In the genomic region with DNA sequence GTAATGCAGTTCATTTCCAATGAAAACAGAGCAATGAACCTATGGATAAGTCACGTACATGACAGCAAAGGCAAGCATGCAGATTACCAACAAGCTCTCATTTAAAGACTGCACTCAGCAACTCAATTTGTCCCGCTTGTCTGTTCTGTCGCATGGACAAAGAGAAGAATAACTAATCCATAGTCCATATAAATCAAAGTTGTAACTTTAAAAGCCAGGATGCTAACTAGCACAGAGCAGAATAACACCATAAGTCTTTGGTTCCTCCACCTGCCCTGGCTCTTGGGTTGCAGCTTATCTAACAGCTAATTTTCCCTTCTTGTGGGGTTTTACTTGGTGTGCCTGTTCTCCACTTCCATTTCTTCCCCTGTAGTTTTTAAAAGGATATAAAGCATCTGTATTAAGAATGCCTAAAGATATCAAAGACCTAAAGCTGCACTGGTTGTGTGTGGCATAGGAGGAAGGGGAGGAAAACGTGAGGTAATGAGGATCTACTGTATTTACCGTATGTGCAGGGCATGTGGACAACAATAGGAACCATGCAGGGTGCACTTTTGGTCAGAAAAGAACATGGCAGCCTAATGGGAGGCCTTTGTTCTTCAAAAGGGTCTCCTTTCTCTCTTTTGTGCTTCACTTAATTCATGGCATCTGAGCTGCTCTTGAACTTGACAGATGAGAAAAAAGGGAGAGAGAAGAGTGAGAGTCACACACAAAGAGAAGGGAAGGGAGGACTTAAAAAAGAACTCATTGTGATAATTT, we compare ENCODE assay signal across 10 mouse cellular contexts. TPM values are rescaled to one million over a fixed set of nuclear protein-coding genes. Genes with fewer than 3 reads are reported as not detected.
DNase-seq lines count a peak whose midpoint lies in the region; ATAC-seq lines count a peak whose summit lies in the region.
"Had no signal": no experiment of that assay in that cellular context is flagged by ENCODE, and none has a peak within 500 bp of the region (broad histone marks: within the 10 kb centered on the region; RNA-seq: fewer than 3 reads in every experiment).

No protein-coding gene starts in this region.

- no peaks in the 10 kb centered on the region for H3K4me1 ChIP-seq in embryonic facial prominence, embryonic 11.5 days (ENCODE audit: control insufficient read depth, insufficient read depth, low read length)
- H3K4me1 ChIP-seq in hindbrain, embryonic 11.5 days (replicated peaks; ENCODE audit: control insufficient read depth, insufficient read depth, low read length), result no peaks in the 10 kb centered on the region; the same call in 1 of the 2 replicates
- peaks cover 12% of the 10 kb centered on the region for H3K4me1 ChIP-seq in midbrain, embryonic 15.5 days
- peaks cover 12% of the 10 kb centered on the region for H3K4me1 ChIP-seq in heart, embryonic 11.5 days (ENCODE audit: control insufficient read depth, insufficient read depth, low read length)
- H3K4me1 ChIP-seq: limb, embryonic 13.5 days had no signal

- H3K27me3 ChIP-seq in embryonic facial prominence, embryonic 11.5 days (ENCODE audit: control insufficient read depth, insufficient read depth, low read length), result no peaks in the 10 kb centered on the region
- H3K27me3 ChIP-seq in hindbrain, embryonic 11.5 days (ENCODE audit: control insufficient read depth, insufficient read depth, low read length), result no peaks in the 10 kb centered on the region; the same call in 1 of the 2 replicates
- H3K27me3 ChIP-seq in midbrain, embryonic 15.5 days (replicated peaks), result no peaks in the 10 kb centered on the region
- no peaks in the 10 kb centered on the region for H3K27me3 ChIP-seq in heart, embryonic 11.5 days (ENCODE audit: control insufficient read depth, insufficient read depth, low read length)
- H3K27me3 ChIP-seq: kidney, embryonic 15.5 days; limb, embryonic 13.5 days had no signal

- peak; percentile 82 for ATAC-seq in embryonic facial prominence, embryonic 11.5 days (replicated peaks; ENCODE audit: insufficient number of reproducible peaks, low FRiP score, low TSS enrichment, low read depth)
- peak; percentile 90 for ATAC-seq in hindbrain, embryonic 11.5 days (ENCODE audit: low FRiP score)
- ATAC-seq in midbrain, embryonic 15.5 days (replicated peaks), result peak; percentile 78
- ATAC-seq in heart, embryonic 11.5 days (replicated peaks; ENCODE audit: insufficient number of reproducible peaks, low FRiP score, low TSS enrichment), result no peak

- 75% methylated on average over 5 of the region's 5 CpGs for WGBS in embryonic facial prominence, embryonic 11.5 days
- WGBS in hindbrain, embryonic 11.5 days, result 56% methylated on average over 5 of the region's 5 CpGs
- 26% methylated on average over 5 of the region's 5 CpGs for WGBS in midbrain, embryonic 15.5 days
- 81% methylated on average over 5 of the region's 5 CpGs for WGBS in heart, embryonic 11.5 days (ENCODE audit: insufficient replicate concordance)

- no peaks in the 10 kb centered on the region for H3K9me3 ChIP-seq in embryonic facial prominence, embryonic 11.5 days (replicated peaks; ENCODE audit: control insufficient read depth, low read length)
- no peaks in the 10 kb centered on the region for H3K9me3 ChIP-seq in hindbrain, embryonic 11.5 days (ENCODE audit: control insufficient read depth, low read length)
- no peaks in the 10 kb centered on the region for H3K9me3 ChIP-seq in midbrain, embryonic 15.5 days
- H3K9me3 ChIP-seq in heart, embryonic 11.5 days (replicated peaks; ENCODE audit: control insufficient read depth, low read length), result no peaks in the 10 kb centered on the region
- H3K9me3 ChIP-seq: kidney, embryonic 15.5 days; limb, embryonic 13.5 days had no signal

- DNase-seq in ZHBTc4 (ENCODE audit: low read depth, low spot score), result peak; percentile 78
- DNase-seq in embryonic facial prominence, embryonic 11.5 days (ENCODE audit: low spot score), result peak; percentile 60
- peak; percentile 64 for DNase-seq in hindbrain, embryonic 11.5 days (ENCODE audit: low spot score)
- DNase-seq in cerebellum, postnatal 10 days, result no peak
- DNase-seq in urinary bladder, postnatal 4 days (ENCODE audit: low spot score in 2 of 2), result no peak
- DNase-seq in kidney, postnatal 14 days, result no peak

- no peak overlapping the region for H3K4me2 ChIP-seq in embryonic facial prominence, embryonic 11.5 days (ENCODE audit: low read depth, low read length)
- H3K4me2 ChIP-seq in hindbrain, embryonic 11.5 days (replicated peaks; ENCODE audit: low read depth, low read length), result no peak overlapping the region
- H3K4me2 ChIP-seq in midbrain, embryonic 15.5 days, result no peak overlapping the region
- no peak overlapping the region for H3K4me2 ChIP-seq in heart, embryonic 11.5 days
- H3K4me2 ChIP-seq: kidney, embryonic 15.5 days; limb, embryonic 13.5 days had no signal

- no peak overlapping the region for H3K4me3 ChIP-seq in embryonic facial prominence, embryonic 11.5 days (ENCODE audit: low read depth, low read length)
- no peak overlapping the region for H3K4me3 ChIP-seq in hindbrain, embryonic 11.5 days (ENCODE audit: low read depth, low read length)
- no peak overlapping the region for H3K4me3 ChIP-seq in midbrain, embryonic 15.5 days
- H3K4me3 ChIP-seq in heart, embryonic 11.5 days (ENCODE audit: low read depth, low read length), result no peak overlapping the region
- H3K4me3 ChIP-seq: kidney, embryonic 15.5 days; limb, embryonic 13.5 days had no signal

- no peak overlapping the region for H3K27ac ChIP-seq in embryonic facial prominence, embryonic 11.5 days (replicated peaks; ENCODE audit: low read depth, low read length)
- no peak overlapping the region for H3K27ac ChIP-seq in hindbrain, embryonic 11.5 days (ENCODE audit: low read depth, low read length)
- H3K27ac ChIP-seq in midbrain, embryonic 15.5 days, result no peak overlapping the region
- H3K27ac ChIP-seq in heart, embryonic 11.5 days (ENCODE audit: low read depth, low read length), result no peak overlapping the region
- H3K27ac ChIP-seq: kidney, embryonic 15.5 days; limb, embryonic 13.5 days had no signal

- H3K36me3 ChIP-seq in embryonic facial prominence, embryonic 11.5 days (replicated peaks; ENCODE audit: control insufficient read depth, insufficient read depth, low read depth, low read length), result no peaks in the 10 kb centered on the region
- H3K36me3 ChIP-seq in hindbrain, embryonic 11.5 days (ENCODE audit: control insufficient read depth, insufficient read depth, low read length), result no peaks in the 10 kb centered on the region
- no peaks in the 10 kb centered on the region for H3K36me3 ChIP-seq in midbrain, embryonic 15.5 days (replicated peaks)
- no peaks in the 10 kb centered on the region for H3K36me3 ChIP-seq in heart, embryonic 11.5 days (ENCODE audit: control insufficient read depth, insufficient read depth, low read length)
- H3K36me3 ChIP-seq: kidney, embryonic 15.5 days had no signal

- H3K9ac ChIP-seq in embryonic facial prominence, embryonic 11.5 days (replicated peaks; ENCODE audit: low read length), result no peak overlapping the region
- no peak overlapping the region for H3K9ac ChIP-seq in hindbrain, embryonic 11.5 days (ENCODE audit: low read depth, low read length)
- no peak overlapping the region for H3K9ac ChIP-seq in midbrain, embryonic 15.5 days
- no peak overlapping the region for H3K9ac ChIP-seq in heart, embryonic 11.5 days (ENCODE audit: low read depth, low read length)
- H3K9ac ChIP-seq: kidney, embryonic 15.5 days; limb, embryonic 13.5 days had no signal

RNA-seq across cellular contexts. Expression of a gene that starts 36.1 kb away (rescaled TPM):
- 22.1 and 22.8 TPM in 2 replicates for polyA plus RNA-seq in embryonic facial prominence, embryonic 11.5 days (2014; fragmentation: Nextera tagmentation; extraction: Ambion mirVana)
- polyA plus RNA-seq in hindbrain, embryonic 11.5 days (2014; fragmentation: Nextera tagmentation; extraction: Ambion mirVana), result 25.0 and 26.1 TPM in 2 replicates
- 25.6 and 30.1 TPM in 2 replicates for polyA plus RNA-seq in midbrain, embryonic 15.5 days (2015; fragmentation: Nextera tagmentation; extraction: Ambion mirVana)
- 16.7 and 17.3 TPM in 2 replicates for polyA plus RNA-seq in heart, embryonic 11.5 days (2014; fragmentation: Nextera tagmentation; extraction: Ambion mirVana)

Comparison
In these comparisons a context has a peak if more than half of its experiments do, and no peak if none do; other contexts are left out.
1. DNase-seq: peak in ZHBTc4 (single experiment), embryonic facial prominence, embryonic 11.5 days (single experiment) and hindbrain, embryonic 11.5 days (single experiment); none in cerebellum, postnatal 10 days (0 of 2), urinary bladder, postnatal 4 days (0 of 2) and kidney, postnatal 14 days (single experiment).